Mouse (Mus musculus) inflammation-experienced regulatory T-cells, adult 6 months (primary cell): ENCODE results near the gene Tpx2. TPM values are rescaled to one million over a fixed set of nuclear protein-coding genes. Genes with fewer than 3 reads are reported as not detected.
A peak's percentile ranks its signal among the peaks of the same experiment; 100 is the strongest.

Source experiments
- ATAC-seq: one replicate; pipeline ENCODE4 v1.8.0; 2017
- polyA plus RNA-seq, 3 experiments: library from polyadenylated mRNA; unstranded; fragments of 100-300 nt; shearing (Covaris generic); gene quantifications; one replicate each; pipeline ENCODE4 v1.2.1; 2017

The Tpx2 gene
- polyA plus RNA-seq, 3 experiments from 2014 or later = 5.3 to 56.1 (median 5.7) TPM

DNA sequence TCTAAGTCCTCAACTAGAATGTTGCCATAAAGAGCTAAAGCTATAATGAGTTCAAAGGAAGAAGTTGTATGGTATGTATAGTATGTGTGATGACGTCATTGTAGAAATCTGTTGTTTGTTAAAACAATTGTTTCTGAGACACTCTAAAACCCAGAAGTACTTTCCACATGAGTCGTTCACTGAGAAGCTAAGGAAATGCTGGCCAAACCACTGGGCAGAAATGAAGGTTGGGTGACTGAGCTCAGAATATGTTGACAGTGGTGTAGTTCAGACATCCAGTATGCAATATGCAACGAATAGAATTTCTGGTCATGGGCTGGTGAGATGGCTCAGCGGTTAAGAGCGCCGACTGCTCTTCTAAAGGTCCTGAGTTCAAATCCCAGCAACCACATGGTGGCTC is 15.6 kb downstream of the Tpx2 start:
- ATAC-seq = no peak

DNA sequence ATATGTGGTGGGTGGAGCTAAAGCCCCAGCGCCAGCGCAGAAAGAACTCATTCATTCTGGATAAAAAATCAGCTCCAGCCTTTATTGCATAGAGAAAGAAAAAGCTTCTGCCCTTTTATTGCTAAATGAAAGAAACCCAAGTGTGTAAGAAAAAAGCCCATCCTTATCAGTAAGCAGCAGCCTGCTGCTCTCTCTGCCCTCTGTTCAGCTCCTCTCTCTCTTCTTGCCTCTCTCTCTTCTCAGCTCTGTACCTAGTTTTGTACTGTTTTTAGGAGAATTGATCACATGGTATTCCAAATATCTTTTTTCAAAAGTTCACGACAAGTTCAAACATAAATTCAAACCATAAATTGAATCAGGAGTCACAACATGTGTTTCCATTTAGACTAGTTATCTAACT is 30.5 kb downstream of the Tpx2 start:
- no peak for ATAC-seq

DNA sequence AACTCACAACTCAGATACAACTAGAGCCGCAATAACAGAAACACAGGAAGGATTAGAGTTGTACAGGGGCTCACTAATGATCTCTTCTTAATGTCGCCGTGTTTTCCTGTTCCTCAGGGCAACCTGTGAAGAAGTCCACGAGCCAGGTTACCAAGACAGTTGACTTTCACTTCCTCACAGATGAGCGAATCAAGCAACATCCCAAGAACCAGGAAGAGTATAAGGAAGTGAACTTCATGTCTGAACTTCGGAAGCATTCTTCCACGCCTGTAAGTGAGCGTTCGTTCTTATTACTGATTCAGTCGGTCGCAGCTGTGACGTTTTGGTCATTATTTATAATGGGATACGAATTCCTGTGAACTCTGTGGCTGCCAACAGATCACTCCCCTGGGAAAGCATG is 33.1 kb downstream of the Tpx2 start:
- no peak for ATAC-seq

DNA sequence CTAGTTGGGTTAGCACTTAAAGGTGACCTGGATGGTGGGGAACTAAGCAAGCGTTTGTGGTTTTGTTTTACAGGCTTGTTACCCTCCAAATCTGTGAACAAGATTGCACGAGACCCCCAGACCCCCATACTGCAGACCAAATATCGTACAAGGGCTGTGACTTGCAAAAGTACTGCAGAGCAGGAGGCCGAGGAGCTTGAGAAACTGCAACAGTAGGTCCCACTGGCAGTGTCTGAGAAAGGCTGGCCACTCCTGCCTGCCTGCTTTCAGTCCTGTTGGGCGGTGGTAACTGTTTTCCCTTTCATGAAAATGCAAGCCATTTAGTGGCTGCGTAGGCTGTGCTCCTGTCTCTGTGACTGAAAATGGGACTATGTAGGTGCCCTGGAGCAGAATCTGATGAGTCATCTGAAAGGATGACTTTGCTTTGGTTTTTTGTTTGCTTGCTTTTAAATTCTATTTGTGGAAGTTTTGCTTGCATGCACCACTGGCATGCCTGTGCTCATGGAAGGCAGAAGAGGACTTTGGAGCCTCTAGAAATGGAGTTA is 36.4 kb downstream of the Tpx2 start:
- ATAC-seq = no peak

DNA sequence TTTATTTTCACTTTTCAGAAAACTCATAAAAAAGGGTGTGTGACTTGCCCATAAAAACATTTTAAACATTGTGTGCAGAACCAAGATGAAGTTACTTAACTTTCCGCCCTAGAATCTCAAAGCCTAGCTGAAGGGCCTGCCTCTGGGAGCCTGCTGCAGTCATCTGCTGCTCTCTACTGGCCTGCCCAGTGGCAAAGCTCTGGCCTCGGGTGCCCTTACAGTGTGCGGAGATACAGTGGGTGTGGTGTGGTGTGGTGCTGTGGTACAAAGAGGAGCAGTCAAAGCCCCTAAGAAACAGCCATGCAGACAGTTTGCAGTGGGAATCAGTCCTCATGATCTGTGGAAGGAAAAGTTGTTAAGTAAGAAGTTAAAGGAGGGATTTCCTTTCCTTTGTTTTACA is 39.5 kb downstream of the Tpx2 start:
- ATAC-seq = no peak

DNA sequence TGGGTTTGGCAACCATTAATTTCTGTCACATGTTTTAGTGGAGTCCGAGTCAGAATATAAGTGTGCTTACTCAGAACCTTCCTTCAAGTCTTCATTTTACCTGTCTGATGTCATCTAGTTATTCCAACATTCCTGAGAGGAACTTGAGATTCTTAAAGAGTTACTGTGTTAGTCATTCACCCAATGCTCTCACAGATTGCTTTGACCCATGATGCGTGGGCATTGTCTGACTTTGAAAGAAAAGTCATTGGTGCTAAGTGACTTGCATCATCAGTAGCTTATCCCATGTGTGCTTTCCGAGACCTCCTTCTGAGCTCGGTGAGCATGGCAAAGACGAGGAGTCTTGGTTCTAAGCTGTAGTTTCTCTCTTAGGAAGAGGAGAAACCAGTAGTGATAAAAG is 41.0 kb downstream of the Tpx2 start:
- ATAC-seq = no peak

DNA sequence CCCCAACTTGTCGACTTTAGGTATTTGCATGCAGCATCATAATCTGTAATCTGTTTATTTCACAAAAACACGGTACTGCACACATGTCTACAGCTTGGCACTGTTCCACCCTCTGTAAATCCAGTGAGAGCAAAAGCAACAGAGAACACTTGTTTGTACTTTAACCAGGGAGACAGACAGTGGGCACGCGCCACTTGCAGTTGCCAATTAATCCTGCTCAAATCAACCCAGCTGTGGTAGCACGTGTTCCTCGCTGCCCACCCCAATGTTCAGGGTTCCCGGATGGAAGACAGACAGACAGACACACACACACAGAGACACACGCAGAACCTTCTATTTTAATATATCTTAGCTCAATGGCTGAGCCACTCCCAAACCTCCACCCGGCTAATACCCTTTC is 48.1 kb downstream of the Tpx2 start:
- ATAC-seq = no peak

DNA sequence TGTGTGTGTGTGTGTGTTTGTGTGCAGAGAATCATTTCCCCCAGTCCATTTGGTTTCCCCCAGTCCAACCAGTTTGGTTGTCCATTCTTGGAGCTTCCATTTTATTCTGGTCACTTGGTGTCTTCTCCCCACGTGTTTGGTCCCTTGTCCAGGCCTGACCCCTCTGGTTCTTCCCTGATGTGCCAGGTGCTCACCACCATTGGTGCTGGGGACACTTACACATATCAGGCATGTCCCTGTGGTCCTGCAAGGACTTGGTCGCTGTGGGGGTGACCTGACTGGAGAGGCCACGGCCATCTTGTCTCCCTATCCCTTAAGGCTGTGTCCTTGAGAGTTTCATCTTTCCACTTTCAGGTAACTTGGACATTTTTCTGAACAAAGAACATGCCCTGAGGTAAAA is 49.2 kb downstream of the Tpx2 start:
- no peak for ATAC-seq

DNA sequence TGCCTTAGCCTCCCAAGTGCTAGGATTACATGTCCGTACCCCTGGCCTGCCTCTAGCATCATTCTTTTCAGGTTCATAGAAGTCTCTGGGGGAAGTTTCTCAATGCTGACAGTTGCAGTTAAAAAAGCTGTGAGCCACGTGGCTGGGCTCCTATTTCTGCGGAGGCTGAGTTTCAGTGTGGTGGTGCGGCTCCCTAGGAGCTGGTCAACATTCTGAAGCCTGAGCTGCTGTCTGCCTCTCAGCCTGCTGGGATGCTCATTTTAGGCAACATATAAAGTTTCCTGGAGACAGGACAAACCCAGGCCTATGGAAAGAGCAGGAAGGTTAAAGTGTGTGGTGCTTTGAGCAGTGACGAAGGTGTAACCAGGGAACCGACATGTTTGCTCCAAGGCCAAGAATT is 51.2 kb downstream of the Tpx2 start:
- ATAC-seq = no peak

DNA sequence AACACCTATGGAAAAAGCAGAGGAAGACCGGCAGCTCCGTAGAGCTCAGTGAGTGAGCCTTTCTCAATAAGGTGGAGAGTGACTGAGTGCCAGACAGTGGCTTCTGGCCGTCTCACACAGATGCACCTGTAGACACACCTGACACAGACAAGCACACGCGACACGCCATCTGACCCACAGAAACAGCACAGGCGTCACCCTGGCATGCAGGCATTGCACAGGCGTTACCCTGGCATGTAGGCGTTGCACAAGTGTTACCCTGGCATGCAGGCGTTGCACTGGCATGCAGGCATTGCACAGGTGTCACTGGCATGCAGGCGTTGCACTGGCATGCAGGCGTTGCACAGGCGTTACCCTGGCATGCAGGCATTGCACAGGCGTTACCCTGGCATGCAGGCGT is 53.5 kb downstream of the Tpx2 start:
- no peak for ATAC-seq

DNA sequence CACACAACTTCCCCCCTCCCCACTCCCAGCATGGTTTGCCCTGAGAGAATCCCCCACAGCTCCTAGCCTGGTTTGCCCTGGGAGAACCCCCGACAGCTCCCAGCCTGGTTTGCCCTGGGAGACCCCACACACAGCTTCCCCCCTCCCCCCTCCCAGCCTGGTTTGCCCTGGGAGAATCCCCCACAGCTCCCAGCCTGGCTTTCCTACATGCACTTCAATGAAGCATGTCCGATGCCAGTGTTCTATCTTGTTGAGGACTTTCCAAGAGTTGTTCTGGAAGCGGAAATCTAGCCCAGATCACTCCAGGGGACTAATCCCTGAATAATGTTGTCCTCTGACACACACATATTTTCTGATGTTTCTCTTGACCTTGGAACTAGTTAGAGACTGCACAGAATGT is 54.9 kb downstream of the Tpx2 start:
- no peak for ATAC-seq

DNA sequence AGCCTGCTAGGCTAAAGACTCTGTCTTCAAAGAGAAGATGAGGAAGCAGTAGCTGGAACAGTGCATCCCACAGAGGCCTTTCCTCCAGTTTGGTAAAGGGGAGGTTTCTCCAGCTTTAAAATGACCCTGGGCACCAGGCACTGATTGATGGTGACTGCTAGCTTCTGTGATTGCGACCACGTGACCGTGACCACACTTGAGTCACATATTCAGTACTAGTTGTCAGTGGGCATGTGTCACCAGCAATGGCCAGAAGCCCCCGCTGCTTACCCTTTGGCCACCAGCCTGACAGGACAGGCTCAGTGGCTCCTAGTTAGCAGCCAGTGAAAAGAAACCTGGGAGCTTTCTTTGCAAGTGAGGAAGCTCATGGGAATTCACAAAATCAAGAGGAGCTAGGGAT is 55.8 kb downstream of the Tpx2 start:
- ATAC-seq = no peak

DNA sequence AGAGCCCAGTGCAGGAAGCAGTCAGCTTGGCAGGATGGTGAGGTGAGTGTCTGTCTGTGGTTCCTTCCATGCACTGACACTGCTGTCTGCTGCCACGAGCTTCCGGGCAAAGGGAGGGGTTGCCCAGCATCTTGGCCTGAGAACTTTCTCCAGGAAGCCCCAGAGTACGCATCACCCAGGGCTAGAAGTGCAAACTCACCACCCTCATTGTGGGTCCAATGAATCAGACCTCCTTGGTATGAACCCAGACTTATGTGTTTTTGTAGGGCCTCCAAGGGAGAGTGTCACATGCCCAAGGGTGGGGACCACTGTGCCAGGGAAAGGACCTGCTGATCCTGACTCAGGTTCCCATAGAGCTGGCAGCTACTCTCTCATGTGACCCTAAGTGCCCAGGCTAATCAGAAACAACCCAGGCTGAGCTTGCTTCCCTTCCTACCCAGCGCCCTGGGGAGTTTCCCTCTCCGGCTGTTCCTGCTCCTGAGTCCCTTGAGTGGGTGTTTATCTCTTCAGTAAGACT is 56.4 kb downstream of the Tpx2 start:
- peak; percentile 80 for ATAC-seq

DNA sequence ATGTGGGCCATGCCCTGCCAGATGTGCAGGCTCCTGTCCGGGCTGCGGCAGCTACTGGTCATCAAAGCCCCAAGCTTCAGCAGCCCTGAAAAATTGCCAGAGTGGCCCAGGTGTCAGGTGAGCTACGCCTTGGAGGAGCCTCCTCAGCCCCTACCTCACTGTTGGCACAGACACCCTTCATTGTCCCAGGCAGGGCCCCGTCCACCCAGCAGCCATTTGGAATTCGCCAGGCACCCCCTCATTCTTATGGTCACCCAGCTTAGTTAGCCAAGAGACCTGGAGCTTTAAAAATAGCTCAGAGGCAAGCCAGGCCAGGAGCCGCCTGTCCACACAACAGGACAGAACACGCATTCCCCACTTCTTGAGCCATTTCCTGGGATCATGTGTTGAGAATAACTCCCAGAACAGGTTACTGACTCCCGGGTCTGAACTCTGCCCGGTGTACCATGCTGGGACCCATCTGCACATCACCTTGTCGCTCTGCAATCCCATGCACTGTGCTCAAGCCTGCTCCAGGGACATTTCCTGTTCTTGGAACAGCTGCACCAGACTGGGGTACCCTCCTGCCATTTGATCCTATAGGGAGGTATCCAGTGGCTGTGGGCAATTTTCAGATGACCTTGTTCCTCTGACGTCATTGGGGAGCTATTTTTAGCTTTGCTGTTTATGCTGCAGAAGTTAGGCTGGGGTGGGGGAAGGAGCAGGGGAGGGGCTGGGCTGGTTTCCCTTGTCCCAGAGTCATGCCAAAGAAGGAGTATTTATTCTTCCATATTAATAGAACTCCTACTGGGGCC is 57.5 kb downstream of the Tpx2 start:
- no peak for ATAC-seq

DNA sequence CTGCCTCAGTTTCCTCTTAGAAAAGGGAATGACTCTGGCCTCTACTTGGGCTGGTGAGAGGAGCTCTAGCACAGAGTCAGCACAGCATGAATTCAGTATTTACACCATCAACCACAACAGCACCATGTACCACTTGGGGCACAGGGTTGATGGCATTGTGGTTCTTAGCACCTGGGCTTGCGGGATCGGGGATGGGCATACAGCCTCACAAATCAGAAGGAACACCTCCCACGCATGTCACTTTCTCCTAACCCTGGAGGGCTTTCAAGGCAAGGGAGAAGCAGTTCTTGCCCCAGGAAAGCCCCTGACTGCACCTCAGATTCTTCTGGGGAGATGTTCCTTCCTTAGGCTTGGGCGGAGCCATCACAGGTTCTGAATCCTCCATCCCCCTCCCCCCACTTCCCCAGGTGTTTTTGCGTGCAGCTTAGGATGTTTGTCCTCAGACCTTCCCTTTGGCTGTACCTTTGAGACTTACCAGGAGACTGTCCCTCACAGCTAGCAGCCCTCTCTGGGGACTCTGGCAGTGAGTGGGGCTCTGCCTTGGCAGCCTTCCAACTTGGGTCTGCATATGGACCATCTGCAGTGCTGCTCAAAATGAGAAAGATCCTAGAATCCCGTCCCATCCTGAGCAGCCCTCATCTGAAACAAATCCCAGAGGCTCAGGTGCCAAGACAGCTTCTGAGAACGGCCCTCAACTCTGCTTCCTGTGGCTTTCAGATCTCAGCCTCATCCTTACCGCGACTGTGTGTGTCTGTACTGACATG is 58.7 kb downstream of the Tpx2 start:
- ATAC-seq = peak; percentile 53

DNA sequence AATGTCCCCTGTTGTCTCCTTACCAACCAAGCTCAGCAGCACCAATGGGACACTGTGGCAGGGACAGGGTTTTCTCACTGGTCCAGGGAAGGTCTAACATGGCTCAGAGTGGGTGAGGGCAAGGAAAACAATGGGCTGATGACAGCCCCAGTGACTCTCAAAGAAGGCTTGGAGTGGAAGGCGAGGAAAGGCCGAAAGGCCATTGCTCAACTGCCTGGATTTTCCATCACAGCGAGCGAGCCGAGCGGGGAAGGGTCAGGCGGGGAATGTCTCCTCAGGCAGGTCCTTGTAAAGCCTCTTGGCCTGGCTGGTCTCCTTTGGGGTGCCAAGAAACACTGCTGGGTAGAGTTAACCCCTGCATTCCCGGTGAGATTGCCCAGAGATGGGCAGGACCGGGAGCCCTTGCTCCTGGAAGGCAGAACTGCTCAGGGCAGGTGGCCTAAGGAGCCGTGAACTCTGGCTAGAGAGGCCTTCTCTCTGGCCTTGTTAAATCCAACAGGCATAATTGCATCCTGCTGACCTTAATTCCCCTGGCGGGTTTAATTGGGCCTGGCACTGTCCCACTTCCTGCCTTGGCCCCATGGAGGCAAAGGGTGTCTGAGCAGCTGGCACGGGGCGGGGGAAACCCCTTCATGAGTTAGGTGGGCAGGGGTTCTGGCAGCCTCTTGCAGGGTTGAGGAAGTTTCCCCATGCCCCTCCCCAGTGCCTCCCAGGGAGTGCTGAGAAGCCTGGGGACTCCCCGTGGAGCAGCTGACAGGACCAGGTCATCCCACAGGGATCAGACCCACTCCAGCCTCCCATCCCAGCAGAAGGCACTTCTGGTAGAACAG is 59.6 kb downstream of the Tpx2 start:
- ATAC-seq = no peak

DNA sequence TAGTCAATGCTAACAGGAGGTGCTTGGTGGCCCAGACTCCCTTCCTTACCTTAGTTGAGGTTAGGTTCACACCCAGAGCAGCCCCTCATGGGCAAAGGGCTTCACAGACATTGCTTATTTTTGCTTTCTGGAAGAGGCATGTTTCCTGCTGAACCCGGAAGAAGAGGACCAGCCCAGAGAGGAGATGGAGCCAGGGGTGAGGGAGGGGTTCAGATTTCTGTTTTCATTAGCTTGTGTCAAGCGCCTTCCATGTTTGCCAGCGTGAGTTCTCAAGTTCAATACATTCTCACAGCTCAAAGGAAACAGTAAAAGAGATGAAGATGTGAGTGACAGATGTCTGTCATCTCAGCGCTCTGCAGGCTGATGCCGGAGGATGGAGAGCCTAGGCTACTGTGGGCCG is 62.1 kb downstream of the Tpx2 start:
- no peak for ATAC-seq

DNA sequence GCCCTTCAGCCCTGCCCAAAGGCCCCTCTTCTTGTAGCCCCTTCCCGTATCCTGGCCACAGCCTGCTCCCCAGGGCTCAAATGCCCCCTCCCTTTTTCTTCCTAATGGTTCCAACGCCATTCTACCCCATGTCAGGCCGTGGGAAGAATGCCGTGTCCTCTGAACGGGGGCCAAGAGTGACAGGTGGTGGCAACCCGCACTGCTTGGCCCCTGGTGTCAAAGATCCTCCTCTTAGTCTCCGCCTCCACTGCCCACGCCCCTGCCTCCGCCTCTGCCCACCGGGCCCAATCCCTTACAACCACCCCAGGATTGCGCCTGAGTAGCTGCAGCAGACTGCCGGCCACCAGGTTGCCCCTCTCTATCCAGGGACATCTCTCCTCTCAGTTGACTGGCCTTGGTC is 63.3 kb downstream of the Tpx2 start, which contains the start of gene Mylk2:
TSS of gene Mylk2 (plus strand) at position 322 of the 400 bp plus-strand sequence.
- no peak for ATAC-seq

DNA sequence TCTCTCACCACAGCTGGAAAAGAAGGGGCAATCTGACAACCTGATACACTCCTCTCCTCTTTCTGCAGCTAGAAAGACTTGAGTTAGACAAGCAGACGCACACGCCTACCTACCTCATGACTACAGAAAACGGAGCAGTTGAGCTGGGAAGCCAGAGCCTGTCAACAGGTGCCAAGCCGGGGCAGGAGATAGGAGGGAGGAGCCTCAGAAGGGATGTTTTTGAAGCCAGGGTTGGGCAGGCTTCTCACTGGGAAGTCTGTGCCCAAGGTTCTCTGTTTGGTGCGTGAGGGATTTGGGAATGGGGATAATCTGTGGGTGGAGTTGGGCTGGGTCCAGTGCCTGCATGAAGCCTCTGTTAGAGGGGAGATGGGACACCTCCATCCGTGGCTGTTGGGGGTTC is 63.7 kb downstream of the Tpx2 start:
- ATAC-seq = no peak

DNA sequence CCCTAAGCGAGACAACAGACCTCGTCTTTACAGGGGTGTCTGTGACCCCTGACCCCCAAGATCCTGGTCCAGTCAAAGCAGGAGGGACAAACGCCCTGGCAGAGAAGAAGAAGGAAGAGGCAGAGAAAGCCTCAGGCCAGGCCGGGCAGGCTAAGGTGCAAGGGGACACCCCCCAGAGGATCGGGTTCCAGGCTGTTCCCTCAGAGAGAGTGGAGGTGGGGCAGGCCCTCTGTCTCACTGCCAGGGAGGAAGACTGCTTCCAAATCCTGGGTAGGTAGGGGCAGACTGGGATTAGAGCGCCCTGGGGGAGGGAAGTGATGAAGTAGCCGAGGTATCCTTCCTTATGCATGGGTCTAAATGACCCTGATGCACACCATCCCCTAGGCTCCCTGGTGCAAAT is 65.7 kb downstream of the Tpx2 start:
- no peak for ATAC-seq

DNA sequence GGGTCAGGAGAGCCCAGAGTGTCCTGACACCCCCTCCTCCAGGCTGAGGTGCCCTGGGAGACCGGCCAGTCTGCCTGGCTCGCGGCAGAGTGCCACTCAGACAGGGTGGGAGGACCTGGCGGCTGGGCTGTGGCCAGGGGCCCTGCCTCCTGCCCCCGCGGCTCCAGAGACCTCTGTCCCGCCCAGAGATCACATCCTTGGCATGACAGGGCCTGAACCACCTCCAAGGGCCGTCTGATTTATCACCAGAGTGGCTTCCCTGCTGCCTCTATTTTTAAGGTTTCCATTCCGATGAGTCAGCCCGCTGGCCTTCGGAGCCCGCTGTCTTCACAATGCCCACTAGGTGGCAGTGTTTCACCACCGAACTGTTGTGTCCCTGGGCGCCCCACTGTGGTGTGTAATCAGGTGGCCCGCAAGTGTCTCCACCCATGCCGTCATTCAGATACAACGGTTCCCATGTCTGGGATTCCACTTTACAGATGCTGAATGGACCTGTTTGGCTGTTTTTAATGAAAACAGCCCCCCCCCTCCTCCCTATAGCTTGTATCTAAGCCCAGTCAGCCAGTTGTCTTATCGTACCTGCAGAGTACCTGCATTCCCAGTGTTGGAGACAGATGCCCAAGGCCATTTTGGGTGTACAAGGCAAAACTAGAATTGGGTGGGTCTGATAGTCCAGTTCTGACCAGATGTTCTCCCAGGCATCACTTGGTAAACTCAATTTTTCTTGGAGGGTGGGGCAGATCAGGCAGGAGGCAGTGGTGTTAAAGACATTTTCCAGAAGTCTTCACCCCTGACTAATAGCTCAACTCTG is 66.8 kb downstream of the Tpx2 start:
- ATAC-seq = peak; percentile 91

DNA sequence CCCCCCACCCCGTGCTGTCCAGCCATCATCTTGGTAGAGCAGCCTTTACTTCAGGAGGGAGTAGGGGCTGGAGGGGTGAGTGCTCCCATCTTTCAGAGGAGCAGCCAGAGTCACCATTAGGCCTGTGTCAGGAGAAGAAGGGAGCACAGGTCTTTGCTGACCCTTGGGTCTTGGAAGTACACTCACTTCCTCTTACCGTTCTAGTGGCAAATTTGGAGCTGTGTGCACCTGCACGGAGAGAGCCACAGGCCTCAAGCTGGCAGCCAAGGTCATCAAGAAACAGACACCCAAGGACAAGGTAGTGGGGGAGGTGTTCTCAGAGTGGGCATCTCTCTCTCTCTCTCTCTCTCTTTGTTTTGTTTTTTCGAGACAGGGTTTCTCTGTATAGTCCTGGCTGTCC is 67.7 kb downstream of the Tpx2 start:
- no peak for ATAC-seq
